In genomic region chr6:83162701-83163100, GRCm38 (mm10) we compare ENCODE assay signal across 8 mouse cellular contexts. TPM values are rescaled to one million over a fixed set of nuclear protein-coding genes. Genes with fewer than 3 reads are reported as not detected.
A peak's percentile ranks its signal among the peaks of the same experiment; 100 is the strongest.
DNase-seq lines count a peak whose midpoint lies in the region; ATAC-seq lines count a peak whose summit lies in the region.

No protein-coding gene starts in this region.

- H3K4me2 ChIP-seq in intestine, embryonic 16.5 days (ENCODE audit: low read depth, low read length), result peak overlapping the region; percentile 94
- H3K4me2 ChIP-seq in liver, embryonic 15.5 days, result peak overlapping the region; percentile 68
- H3K4me2 ChIP-seq in neural tube, embryonic 11.5 days (ENCODE audit: low read depth), result peak overlapping the region; percentile 41

- no peaks in the 10 kb centered on the region for H3K36me3 ChIP-seq in intestine, embryonic 16.5 days (ENCODE audit: control insufficient read depth, insufficient read depth, low read length)
- H3K36me3 ChIP-seq in liver, embryonic 15.5 days (replicated peaks), result no peaks in the 10 kb centered on the region
- no peaks in the 10 kb centered on the region for H3K36me3 ChIP-seq in neural tube, embryonic 11.5 days (ENCODE audit: control insufficient read depth, insufficient read depth, low read length)

- H3K9ac ChIP-seq in intestine, embryonic 16.5 days (ENCODE audit: low read depth, low read length), result peak overlapping the region; percentile 68
- no peak overlapping the region for H3K9ac ChIP-seq in liver, embryonic 15.5 days
- H3K9ac ChIP-seq in neural tube, embryonic 11.5 days (ENCODE audit: low read length), result no peak overlapping the region

- no peak overlapping the region for H3K27ac ChIP-seq in intestine, embryonic 16.5 days (ENCODE audit: low read length)
- no peak overlapping the region for H3K27ac ChIP-seq in liver, embryonic 15.5 days (replicated peaks)
- no peak overlapping the region for H3K27ac ChIP-seq in neural tube, embryonic 11.5 days (ENCODE audit: low read depth, low read length)

- DNase-seq in urinary bladder, postnatal 36 days (ENCODE audit: low spot score in 2 of 2), result peak; percentile 59
- DNase-seq in urinary bladder, postnatal 4 days (ENCODE audit: low spot score in 2 of 2), result no peak
- peak; percentile 81 for DNase-seq in cerebellum, adult 8-10 months
- DNase-seq in forelimb bud, embryonic 11.5 days (ENCODE audit: low read depth, low spot score), result peak; percentile 78
- DNase-seq in neural tube, embryonic 11.5 days (ENCODE audit: low spot score), result peak; percentile 74
- DNase-seq in thymus, postnatal 36 days, result peak; percentile 41 to 43

- peaks cover 13% of the 10 kb centered on the region; the same call in 1 of the 2 replicates for H3K27me3 ChIP-seq in intestine, embryonic 16.5 days (replicated peaks; ENCODE audit: control insufficient read depth, insufficient read depth, low read length)
- H3K27me3 ChIP-seq in liver, embryonic 15.5 days, result peaks cover 50% of the 10 kb centered on the region
- H3K27me3 ChIP-seq in neural tube, embryonic 11.5 days (ENCODE audit: control insufficient read depth, insufficient read depth, low read length), result peaks cover 27% of the 10 kb centered on the region

- peak; percentile 4; the same call in 1 of the 2 replicates for ATAC-seq in intestine, embryonic 16.5 days
- ATAC-seq in liver, embryonic 15.5 days (ENCODE audit: insufficient read depth), result no peak
- ATAC-seq in neural tube, embryonic 11.5 days (ENCODE audit: insufficient read depth, low FRiP score, low TSS enrichment), result no peak

- H3K9me3 ChIP-seq in intestine, embryonic 16.5 days (ENCODE audit: control insufficient read depth, low read length), result no peaks in the 10 kb centered on the region
- H3K9me3 ChIP-seq in liver, embryonic 15.5 days (replicated peaks), result no peaks in the 10 kb centered on the region
- H3K9me3 ChIP-seq in neural tube, embryonic 11.5 days (ENCODE audit: control insufficient read depth, low read length), result no peaks in the 10 kb centered on the region

- H3K4me3 ChIP-seq in intestine, embryonic 16.5 days (ENCODE audit: low read length), result peak overlapping the region; percentile 50
- peak overlapping the region; percentile 42 for H3K4me3 ChIP-seq in liver, embryonic 15.5 days (replicated peaks)
- peak overlapping the region; percentile 26; the same call in 1 of the 2 replicates for H3K4me3 ChIP-seq in neural tube, embryonic 11.5 days (ENCODE audit: low read depth, low read length)

- peaks cover 14% of the 10 kb centered on the region for H3K4me1 ChIP-seq in intestine, embryonic 16.5 days (ENCODE audit: control insufficient read depth, insufficient read depth, low read length)
- H3K4me1 ChIP-seq in liver, embryonic 15.5 days (replicated peaks), result peaks cover 30% of the 10 kb centered on the region
- H3K4me1 ChIP-seq in neural tube, embryonic 11.5 days (ENCODE audit: control insufficient read depth, insufficient read depth, low read length), result peaks cover 12% of the 10 kb centered on the region; the same call in 1 of the 2 replicates

- WGBS in intestine, embryonic 16.5 days, result 0% methylated on average over 8 of the region's 8 CpGs
- 1% methylated on average over 8 of the region's 8 CpGs for WGBS in liver, embryonic 15.5 days (ENCODE audit: insufficient replicate concordance)
- 0% methylated on average over 8 of the region's 8 CpGs for WGBS in neural tube, embryonic 11.5 days

RNA-seq across cellular contexts. Expression of gene Dctn1, which starts 3.0 kb away (rescaled TPM):
- 73.5 and 84.5 TPM in 2 replicates for polyA plus RNA-seq in intestine, embryonic 16.5 days (2015; fragmentation: Nextera tagmentation; extraction: Ambion mirVana)
- polyA plus RNA-seq in liver, embryonic 15.5 days (2015; fragmentation: Nextera tagmentation; extraction: Ambion mirVana), result 24.1 and 26.7 TPM in 2 replicates
- 114 and 125 TPM in 2 replicates for polyA plus RNA-seq in neural tube, embryonic 11.5 days (2014; fragmentation: Nextera tagmentation; extraction: Ambion mirVana)

RNA-seq across cellular contexts. Expression of gene 1700003E16Rik, which starts 6.5 kb away (rescaled TPM):
- 1.9 and 2.4 TPM in 2 replicates for polyA plus RNA-seq in intestine, embryonic 16.5 days (2015; fragmentation: Nextera tagmentation; extraction: Ambion mirVana)
- 0.10 and 0.17 TPM in 2 replicates for polyA plus RNA-seq in liver, embryonic 15.5 days (2015; fragmentation: Nextera tagmentation; extraction: Ambion mirVana)
- 1.4 and 1.5 TPM in 2 replicates for polyA plus RNA-seq in neural tube, embryonic 11.5 days (2014; fragmentation: Nextera tagmentation; extraction: Ambion mirVana)

RNA-seq across cellular contexts. Expression of gene Wdr54, which starts 6.5 kb away (rescaled TPM):
- polyA plus RNA-seq in intestine, embryonic 16.5 days (2015; fragmentation: Nextera tagmentation; extraction: Ambion mirVana), result 2.9 and 4.6 TPM in 2 replicates
- 0.35 and 0.59 TPM in 2 replicates for polyA plus RNA-seq in liver, embryonic 15.5 days (2015; fragmentation: Nextera tagmentation; extraction: Ambion mirVana)
- 12.2 and 14.5 TPM in 2 replicates for polyA plus RNA-seq in neural tube, embryonic 11.5 days (2014; fragmentation: Nextera tagmentation; extraction: Ambion mirVana)

RNA-seq across cellular contexts. Expression of gene Rtkn, which starts 27.4 kb away (rescaled TPM):
- 24.4 and 26.1 TPM in 2 replicates for polyA plus RNA-seq in intestine, embryonic 16.5 days (2015; fragmentation: Nextera tagmentation; extraction: Ambion mirVana)
- polyA plus RNA-seq in liver, embryonic 15.5 days (2015; fragmentation: Nextera tagmentation; extraction: Ambion mirVana), result 12.1 and 17.9 TPM in 2 replicates
- polyA plus RNA-seq in neural tube, embryonic 11.5 days (2014; fragmentation: Nextera tagmentation; extraction: Ambion mirVana), result 20.6 and 22.1 TPM in 2 replicates

RNA-seq across cellular contexts. Expression of gene Ino80b, which starts 37.5 kb away (rescaled TPM):
- polyA plus RNA-seq in intestine, embryonic 16.5 days (2015; fragmentation: Nextera tagmentation; extraction: Ambion mirVana), result 8.2 and 8.8 TPM in 2 replicates
- polyA plus RNA-seq in liver, embryonic 15.5 days (2015; fragmentation: Nextera tagmentation; extraction: Ambion mirVana), result 5.0 and 5.3 TPM in 2 replicates
- polyA plus RNA-seq in neural tube, embryonic 11.5 days (2014; fragmentation: Nextera tagmentation; extraction: Ambion mirVana), result 19.8 and 23.4 TPM in 2 replicates

Comparison
In these comparisons a context has a peak if more than half of its experiments do, and no peak if none do; other contexts are left out.
1. DNase-seq: peak in urinary bladder, postnatal 36 days (2 of 2), cerebellum, adult 8-10 months (single experiment), forelimb bud, embryonic 11.5 days (single experiment), neural tube, embryonic 11.5 days (single experiment) and thymus, postnatal 36 days (2 of 2); none in urinary bladder, postnatal 4 days (0 of 2).
2. H3K4me2 ChIP-seq: peak in every context shown above with its lines; median percentile 94 in intestine, embryonic 16.5 days; 68 in liver, embryonic 15.5 days; 41 in neural tube, embryonic 11.5 days.
3. Peak in every context shown above with its lines, with median percentiles within 50 percentile points of each other: H3K4me3 ChIP-seq.